Mouse (Mus musculus) layer of hippocampus, adult 9-11 months (tissue): Measurements from ENCODE around the gene Sec23ip.
"Not testable (repeated sequence)": the region's sequence is repeated elsewhere in the genome, so short reads cannot be mapped to it uniquely, and the experiment has no call there.

ENCODE experiments used
- DNase-seq: peaks from one replicate; pipeline ENCODE4 v3.0.0; 2022

Sec23ip gene

DNA sequence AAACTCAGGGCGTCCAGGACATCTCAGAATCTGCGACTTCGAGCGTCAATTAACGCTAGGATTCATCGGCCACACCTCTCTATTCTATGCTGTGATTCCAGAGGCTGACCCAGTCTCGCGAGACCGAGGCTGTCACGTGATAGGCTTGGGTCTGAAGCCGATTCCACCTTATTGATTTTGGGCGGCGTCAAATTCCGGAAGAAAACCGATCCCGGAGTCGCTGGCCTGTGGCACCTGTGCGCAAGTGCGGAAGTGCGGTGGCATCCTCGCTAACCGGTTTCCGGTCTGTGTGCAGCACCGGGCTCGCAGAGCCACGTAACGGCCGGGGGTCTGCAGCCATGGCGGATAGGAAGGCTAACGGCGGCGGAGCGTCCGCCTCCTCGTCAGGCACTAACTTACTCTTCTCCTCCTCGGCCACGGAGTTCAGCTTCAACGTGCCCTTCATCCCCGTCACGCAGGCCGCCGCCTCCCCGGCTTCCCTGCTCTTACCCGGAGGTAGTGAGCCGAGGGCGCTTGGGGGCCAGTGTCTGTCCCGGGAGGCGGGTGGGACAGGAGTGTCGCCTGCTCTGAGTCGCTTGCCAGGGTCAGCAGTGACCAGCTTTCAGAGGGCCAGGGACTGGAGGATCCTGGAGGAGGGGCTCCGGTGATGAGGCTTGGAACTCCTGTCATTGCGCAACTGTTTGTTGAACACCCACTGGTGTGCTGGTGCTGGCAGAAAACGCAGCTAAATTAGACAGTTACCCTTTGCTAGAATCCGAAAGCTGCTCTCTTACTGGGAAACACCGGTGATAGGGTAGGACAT lies at the start of gene Sec23ip:
Gene Sec23ip (plus strand): TSS at position 260 of the 802 bp plus-strand sequence.
- DNase-seq, result peak; percentile 99

DNA sequence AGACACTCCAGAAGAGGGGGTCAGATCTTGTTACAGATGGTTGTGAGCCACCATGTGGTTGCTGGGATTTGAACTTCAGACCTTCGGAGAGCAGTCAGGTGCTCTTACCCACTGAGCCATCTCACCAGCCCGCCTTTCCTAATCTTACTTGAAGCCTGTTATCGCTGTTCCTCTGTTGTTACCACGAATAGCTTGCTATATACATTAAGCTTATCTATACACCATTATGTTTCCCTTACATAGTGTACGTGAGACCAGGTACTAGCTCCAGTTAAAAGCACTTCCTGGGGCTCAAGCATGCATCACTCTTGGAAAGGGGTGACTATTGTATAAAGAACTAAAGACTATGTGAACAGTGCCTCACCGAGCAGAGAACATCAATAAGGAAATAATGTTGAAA lies 44.8 kb upstream of the Sec23ip start:
- not testable (repeated sequence) for DNase-seq

DNA sequence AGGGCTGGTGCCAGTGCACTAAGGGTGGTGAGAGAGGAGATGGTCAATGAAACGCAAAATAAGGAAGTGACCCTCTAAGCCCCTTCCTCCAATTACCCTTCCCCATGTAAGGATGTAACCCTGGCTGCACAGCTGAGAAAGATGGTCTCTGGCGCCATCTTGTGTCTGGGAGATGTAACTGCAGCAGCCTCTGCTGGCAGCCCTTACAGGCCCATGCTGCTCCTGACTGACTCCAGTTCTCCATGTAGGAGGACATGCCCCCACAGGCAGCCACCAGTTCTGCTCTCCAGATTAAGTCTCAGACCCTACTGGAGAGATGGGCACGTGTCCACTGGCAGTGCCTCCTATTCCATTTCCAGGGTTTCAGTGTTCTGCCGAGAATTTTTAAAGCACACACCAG lies 39.0 kb upstream of the Sec23ip start:
- DNase-seq, result peak; percentile 52

GRCm38 (mm10) chr7:128717991-128718390 lies 26.8 kb upstream of the Sec23ip start:
- DNase-seq, result no peak

GRCm38 (mm10) chr7:128724761-128725160 lies 20.0 kb upstream of the Sec23ip start:
- peak; percentile 93 for DNase-seq

- no peak for DNase-seq
Measured at GRCm38 (mm10) chr7:128725189-128725588, 19.6 kb upstream of the Sec23ip start.

DNA sequence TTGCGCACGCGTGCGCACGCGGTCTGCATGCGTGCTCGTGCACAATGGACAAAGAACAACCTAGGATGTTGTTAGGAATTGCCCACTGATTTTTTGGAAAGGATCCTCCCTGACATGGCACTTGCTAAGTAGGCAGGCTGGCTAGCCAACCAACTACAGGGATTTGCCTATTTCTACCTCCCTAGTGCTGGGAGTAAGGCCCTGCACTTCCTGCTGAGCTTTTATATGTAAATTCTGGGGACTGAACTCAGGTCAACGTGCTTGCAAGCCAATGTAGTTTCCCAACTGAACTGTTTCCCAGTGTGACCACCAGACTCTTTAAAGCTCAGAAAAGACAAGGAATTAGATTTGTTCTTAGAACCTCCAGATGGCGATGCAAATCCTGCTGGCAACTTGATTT lies 17.7 kb upstream of the Sec23ip start:
- DNase-seq, result no peak

GRCm38 (mm10) chr7:128727701-128728100 lies 17.0 kb upstream of the Sec23ip start:
- no peak for DNase-seq

DNA sequence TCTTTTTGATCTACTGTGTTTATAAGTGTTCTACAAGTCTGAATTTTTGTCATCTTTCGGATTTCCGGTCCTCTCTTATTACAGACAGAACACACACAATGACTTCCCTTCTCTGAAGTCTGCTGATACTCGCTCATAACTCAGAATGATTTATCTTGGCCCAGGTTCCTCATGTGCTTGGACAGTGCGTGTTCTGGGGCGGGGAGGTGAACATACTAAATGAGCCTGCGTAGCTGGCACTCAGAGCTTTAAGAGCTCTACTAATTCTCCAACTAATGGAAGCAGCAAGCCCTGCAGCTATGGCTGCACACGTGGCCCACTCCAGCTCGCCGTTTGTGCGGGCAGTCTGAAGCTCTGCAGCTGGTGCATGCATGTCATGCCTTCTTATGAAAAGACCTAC lies 16.0 kb upstream of the Sec23ip start:
- no peak for DNase-seq

GRCm38 (mm10) chr7:128731585-128731984 lies 13.2 kb upstream of the Sec23ip start:
- no peak for DNase-seq

- DNase-seq, result no peak
Measured at GRCm38 (mm10) chr7:128738041-128738440, 6.7 kb upstream of the Sec23ip start.

GRCm38 (mm10) chr7:128739116-128739461 lies 5.7 kb upstream of the Sec23ip start:
- DNase-seq, result no peak

DNA sequence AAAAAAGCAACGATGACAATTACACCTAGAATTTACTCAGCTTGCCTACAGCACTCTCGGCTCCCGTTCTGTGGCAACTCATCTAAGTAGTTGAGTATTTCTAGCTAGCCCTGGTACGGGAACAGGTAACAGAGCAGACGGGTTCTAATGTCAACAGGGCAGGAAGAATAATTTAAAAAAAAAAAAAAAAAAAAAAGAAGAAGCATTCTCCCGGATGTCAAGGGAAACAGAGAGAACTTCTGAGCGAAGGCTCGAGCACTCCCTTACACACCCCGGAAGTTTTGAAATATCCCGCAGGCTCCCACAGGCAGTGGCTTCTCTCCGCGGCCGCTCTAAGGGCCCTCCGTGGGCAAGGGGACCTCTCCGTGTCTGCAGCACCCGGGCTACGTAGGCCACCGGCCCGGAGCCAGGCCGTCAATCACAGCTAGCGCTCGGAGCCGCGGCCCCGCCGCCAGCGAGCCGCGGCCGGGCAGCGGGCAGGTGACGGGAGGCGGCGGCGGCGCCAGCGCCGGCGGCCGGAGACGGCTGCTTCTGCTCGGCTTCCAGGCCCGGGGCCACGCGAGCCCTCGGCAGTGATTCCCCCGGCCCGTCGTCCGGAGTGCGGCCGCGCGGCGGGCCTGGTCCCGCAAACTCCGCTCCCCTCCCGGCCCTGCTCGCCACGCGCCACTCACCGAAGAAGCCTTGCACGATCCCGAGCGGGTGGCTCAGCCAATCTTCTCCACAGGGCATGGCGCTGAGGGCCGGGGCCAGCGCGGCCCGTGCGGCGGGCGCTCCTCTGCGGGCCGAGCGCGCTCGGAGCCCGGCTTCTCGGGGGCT lies 5.1 kb upstream of the Sec23ip start:
- DNase-seq, result no peak

DNA sequence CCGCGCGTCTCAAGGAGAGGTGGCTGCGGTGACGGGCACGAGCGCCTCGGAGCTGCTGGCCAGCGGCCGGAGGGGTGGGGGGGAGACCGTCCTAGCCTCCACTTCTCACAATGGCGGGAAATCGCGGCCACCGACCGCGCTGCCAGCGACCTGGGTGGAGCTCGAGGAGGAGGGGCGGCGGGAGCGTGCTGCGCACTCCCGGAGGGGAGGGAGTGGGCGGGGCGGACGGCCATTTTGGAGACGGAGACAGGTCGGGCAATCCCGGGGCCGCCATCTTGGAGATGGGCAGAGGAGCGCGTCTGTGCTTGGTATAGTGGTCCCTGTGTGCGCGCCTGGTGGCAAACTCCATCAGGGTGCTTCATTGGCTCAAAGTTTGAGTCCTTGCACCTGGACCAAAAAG lies 4.4 kb upstream of the Sec23ip start, which contains the start of gene Mcmbp:
Gene Mcmbp (minus strand): TSS at position 162 of the 400 bp plus-strand sequence.
- DNase-seq, result peak; percentile 96

- DNase-seq, result no peak
Measured at GRCm38 (mm10) chr7:128743898-128744297, 845 bp upstream of the Sec23ip start.

DNA sequence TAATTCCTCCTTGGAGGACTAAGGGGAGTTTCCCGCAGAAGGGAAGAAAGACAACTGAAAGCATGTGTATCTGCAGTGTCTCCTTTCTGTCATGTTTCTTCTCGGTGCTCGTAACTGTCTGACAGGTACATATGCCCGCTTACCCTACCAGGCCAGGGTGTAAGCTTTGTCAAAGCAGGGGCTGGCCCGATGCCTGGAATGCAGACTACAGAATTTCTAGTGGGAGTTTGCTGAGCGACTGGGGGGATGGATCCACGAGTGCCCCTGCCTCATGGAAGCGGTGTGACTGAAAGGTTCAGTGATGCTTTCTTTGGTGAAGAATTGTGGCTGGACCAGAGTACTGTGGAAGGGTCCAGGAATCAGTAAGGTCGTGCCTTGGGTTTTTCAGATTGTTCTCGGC lies 1.4 kb downstream of the Sec23ip start:
- no peak for DNase-seq

- peak; percentile 78 for DNase-seq
Measured at GRCm38 (mm10) chr7:128748758-128749157, 4.0 kb downstream of the Sec23ip start.

GRCm38 (mm10) chr7:128750296-128750695 lies 5.6 kb downstream of the Sec23ip start:
- DNase-seq, result no peak

DNA sequence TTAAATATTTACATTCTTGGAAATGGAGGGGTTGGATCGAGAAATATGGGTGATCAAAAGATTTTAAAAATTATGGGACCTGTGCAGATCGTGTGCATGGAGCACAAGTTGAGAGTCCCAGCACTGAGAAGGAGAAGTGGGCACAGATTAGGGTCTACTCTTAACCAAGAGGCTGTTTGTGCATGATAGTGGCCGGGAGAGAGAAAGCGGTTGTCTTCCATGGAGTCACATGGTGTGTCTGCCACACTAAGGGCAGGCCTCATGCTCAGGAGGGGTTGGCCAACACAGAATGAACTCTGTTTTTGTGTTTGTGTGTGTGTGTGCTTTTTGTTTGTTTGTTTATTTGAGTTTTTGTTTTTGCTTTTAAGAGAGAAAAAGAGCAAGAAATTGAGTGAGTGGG lies 7.3 kb downstream of the Sec23ip start:
- no peak for DNase-seq

GRCm38 (mm10) chr7:128755396-128755795 lies 10.7 kb downstream of the Sec23ip start:
- DNase-seq, result no peak

GRCm38 (mm10) chr7:128758948-128759347 lies 14.2 kb downstream of the Sec23ip start:
- DNase-seq, result no peak

DNA sequence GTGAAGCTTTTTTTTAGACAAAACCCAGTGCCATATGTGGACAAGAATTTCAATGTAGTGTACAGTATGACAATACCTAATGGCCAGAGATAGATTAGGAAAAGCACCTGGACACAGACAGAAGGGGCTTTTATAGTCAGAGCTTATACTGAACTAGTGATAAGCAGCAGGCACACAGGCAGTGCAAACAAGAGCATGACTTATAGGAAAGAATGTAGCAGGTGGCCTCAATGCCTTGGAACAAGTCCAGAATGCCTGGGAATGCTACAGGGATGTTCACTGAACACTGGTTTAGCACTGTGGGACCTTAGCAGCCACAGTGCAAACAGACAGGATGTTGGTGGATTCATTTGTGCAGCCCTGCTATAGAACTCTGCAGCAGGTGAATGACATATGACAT lies 22.0 kb downstream of the Sec23ip start:
- DNase-seq, result no peak

- DNase-seq, result no peak
Measured at GRCm38 (mm10) chr7:128777201-128777600, 32.5 kb downstream of the Sec23ip start.

- peak; percentile 26 for DNase-seq
Measured at GRCm38 (mm10) chr7:128779305-128779704, 34.6 kb downstream of the Sec23ip start.
